Mouse (Mus musculus): ENCODE measurements around the gene Sec14l5.

Gene Sec14l5

GRCm38 (mm10) chr16:5147037-5147385 lies at the start of gene Sec14l5:
Sec14l5 (plus strand) TSS chr16:5147109.
- DNase-seq (ENCODE audit: low read depth, low spot score), result no peak

- DNase-seq (ENCODE audit: low read depth, low spot score), result no peak
Measured at GRCm38 (mm10) chr16:5101000-5101399, 45.9 kb upstream of the Sec14l5 start.

- DNase-seq (ENCODE audit: low read depth, low spot score), result no peak
Measured at GRCm38 (mm10) chr16:5109877-5110276, 37.0 kb upstream of the Sec14l5 start.

- no peak for DNase-seq (ENCODE audit: low read depth, low spot score)
Measured at GRCm38 (mm10) chr16:5111021-5111420, 35.9 kb upstream of the Sec14l5 start.

- no peak for DNase-seq (ENCODE audit: low read depth, low spot score)
Measured at GRCm38 (mm10) chr16:5113002-5113550, 33.8 kb upstream of the Sec14l5 start.

GRCm38 (mm10) chr16:5113582-5113981 lies 33.3 kb upstream of the Sec14l5 start:
- no peak for DNase-seq (ENCODE audit: low read depth, low spot score)

GRCm38 (mm10) chr16:5119385-5119784 lies 27.5 kb upstream of the Sec14l5 start:
- no peak for DNase-seq (ENCODE audit: low read depth, low spot score)

- no peak for DNase-seq (ENCODE audit: low read depth, low spot score)
Measured at GRCm38 (mm10) chr16:5119845-5120244, 27.1 kb upstream of the Sec14l5 start.

GRCm38 (mm10) chr16:5123476-5123875 lies 23.4 kb upstream of the Sec14l5 start:
- DNase-seq (ENCODE audit: low read depth, low spot score), result no peak

- no peak for DNase-seq (ENCODE audit: low read depth, low spot score)
Measured at GRCm38 (mm10) chr16:5130196-5130595, 16.7 kb upstream of the Sec14l5 start.

GRCm38 (mm10) chr16:5130766-5131165 lies 16.1 kb upstream of the Sec14l5 start:
- no peak for DNase-seq (ENCODE audit: low read depth, low spot score)

- DNase-seq (ENCODE audit: low read depth, low spot score), result no peak
Measured at GRCm38 (mm10) chr16:5131251-5131922, 15.5 kb upstream of the Sec14l5 start.

- DNase-seq (ENCODE audit: low read depth, low spot score), result no peak
Measured at GRCm38 (mm10) chr16:5132401-5132801, 14.5 kb upstream of the Sec14l5 start, which contains the start of gene Ppl. Ppl (minus strand) TSS chr16:5132421.

GRCm38 (mm10) chr16:5134623-5135330 lies 12.1 kb upstream of the Sec14l5 start:
- DNase-seq (ENCODE audit: low read depth, low spot score), result no peak

GRCm38 (mm10) chr16:5135551-5136261 lies 11.2 kb upstream of the Sec14l5 start:
- DNase-seq (ENCODE audit: low read depth, low spot score), result no peak

GRCm38 (mm10) chr16:5136505-5136904 lies 10.4 kb upstream of the Sec14l5 start:
- no peak for DNase-seq (ENCODE audit: low read depth, low spot score)

GRCm38 (mm10) chr16:5137006-5137540 lies 9.8 kb upstream of the Sec14l5 start:
- DNase-seq (ENCODE audit: low read depth, low spot score), result no peak

- no peak for DNase-seq (ENCODE audit: low read depth, low spot score)
Measured at GRCm38 (mm10) chr16:5139741-5140140, 7.2 kb upstream of the Sec14l5 start.

- peak; percentile 65 for DNase-seq (ENCODE audit: low read depth, low spot score)
Measured at GRCm38 (mm10) chr16:5145570-5145969, 1.3 kb upstream of the Sec14l5 start.

GRCm38 (mm10) chr16:5146367-5147036 lies 407 bp upstream of the Sec14l5 start:
- DNase-seq (ENCODE audit: low read depth, low spot score), result peak; percentile 36

GRCm38 (mm10) chr16:5150544-5150943 lies 3.6 kb downstream of the Sec14l5 start:
- peak; percentile 78 for DNase-seq (ENCODE audit: low read depth, low spot score)
